Mouse (Mus musculus) midbrain, embryonic 14.5 days (tissue): Measurements from ENCODE around the gene Plcd1. TPM values are rescaled to one million over a fixed set of nuclear protein-coding genes. Genes with fewer than 3 reads are reported as not detected.

Experiments used
- ATAC-seq: fragments of 200-750 bp; cut with Nextera tagmentation; 2 replicates; pipeline ENCODE4 v1.8.0; 2017; ENCODE audit warnings: moderate number of reproducible peaks, moderate library complexity; ENCODE audit not compliant: low FRiP score, low TSS enrichment
- DNase-seq: peaks from one replicate; pipeline ENCODE4 v3.0.0-alpha.2; 2015
- H3K27ac ChIP-seq: fragments of 300-500 bp; sonication (generic); replicated peaks from 2 replicates; pipeline ENCODE4 v1.5.1; 2014; ENCODE audit warnings: mild to moderate bottlenecking, low read depth, low read length, moderate library complexity
- H3K27me3 ChIP-seq: fragments of 300-500 bp; sonication (generic); 2 replicates; pipeline ENCODE4 v1.6.1; 2014; ENCODE audit warnings: low read length, control low read depth, mixed read lengths; ENCODE audit not compliant: control insufficient read depth, insufficient read depth
- H3K36me3 ChIP-seq: fragments of 300-500 bp; sonication (generic); 2 replicates; pipeline ENCODE4 v1.6.1; 2014; ENCODE audit warnings: low read length, control low read depth; ENCODE audit not compliant: control insufficient read depth, insufficient read depth
- H3K4me1 ChIP-seq: fragments of 300-500 bp; sonication (generic); 2 replicates; pipeline ENCODE4 v1.6.1; 2014; ENCODE audit warnings: mild to moderate bottlenecking, antibody characterized with exemption, low read length, control low read depth; ENCODE audit not compliant: control insufficient read depth, insufficient read depth
- H3K4me2 ChIP-seq: fragments of 300-500 bp; sonication (generic); 2 replicates; pipeline ENCODE4 v1.6.1; 2014; ENCODE audit warnings: mild to moderate bottlenecking, low read length, moderate library complexity
- H3K4me3 ChIP-seq: fragments of 300-500 bp; sonication (generic); replicated peaks from 2 replicates; pipeline ENCODE4 v1.5.1; 2014; ENCODE audit warnings: low read depth, low read length
- H3K9ac ChIP-seq: fragments of 300-500 bp; sonication (generic); replicated peaks from 2 replicates; pipeline ENCODE4 v1.6.1; 2014; ENCODE audit warnings: mild to moderate bottlenecking, low read length, moderate library complexity
- H3K9me3 ChIP-seq: fragments of 300-500 bp; sonication (generic); 2 replicates; pipeline ENCODE4 v1.6.1; 2016; ENCODE audit warnings: low read length, control low read depth, mixed read lengths; ENCODE audit not compliant: control insufficient read depth
- WGBS: fragments of 180-500 bp; shearing (Covaris S2); extraction: QIAGEN DNeasy Blood & Tissue Kit; methylation state at CpG from one replicate; pipeline ENCODE4 v1.1.7; 2014; 5-methylcytosine and 5-hydroxymethylcytosine counted together
- polyA plus RNA-seq: library from polyadenylated mRNA; unstranded; fragments of >200 nt; fragmentation: Nextera tagmentation; extraction: Ambion mirVana; gene quantifications from 2 replicates; pipeline ENCODE4 v1.2.1, GENCODE M21; 2014

Plcd1 gene
- 13.6 and 17.0 TPM in 2 replicates for polyA plus RNA-seq

DNA sequence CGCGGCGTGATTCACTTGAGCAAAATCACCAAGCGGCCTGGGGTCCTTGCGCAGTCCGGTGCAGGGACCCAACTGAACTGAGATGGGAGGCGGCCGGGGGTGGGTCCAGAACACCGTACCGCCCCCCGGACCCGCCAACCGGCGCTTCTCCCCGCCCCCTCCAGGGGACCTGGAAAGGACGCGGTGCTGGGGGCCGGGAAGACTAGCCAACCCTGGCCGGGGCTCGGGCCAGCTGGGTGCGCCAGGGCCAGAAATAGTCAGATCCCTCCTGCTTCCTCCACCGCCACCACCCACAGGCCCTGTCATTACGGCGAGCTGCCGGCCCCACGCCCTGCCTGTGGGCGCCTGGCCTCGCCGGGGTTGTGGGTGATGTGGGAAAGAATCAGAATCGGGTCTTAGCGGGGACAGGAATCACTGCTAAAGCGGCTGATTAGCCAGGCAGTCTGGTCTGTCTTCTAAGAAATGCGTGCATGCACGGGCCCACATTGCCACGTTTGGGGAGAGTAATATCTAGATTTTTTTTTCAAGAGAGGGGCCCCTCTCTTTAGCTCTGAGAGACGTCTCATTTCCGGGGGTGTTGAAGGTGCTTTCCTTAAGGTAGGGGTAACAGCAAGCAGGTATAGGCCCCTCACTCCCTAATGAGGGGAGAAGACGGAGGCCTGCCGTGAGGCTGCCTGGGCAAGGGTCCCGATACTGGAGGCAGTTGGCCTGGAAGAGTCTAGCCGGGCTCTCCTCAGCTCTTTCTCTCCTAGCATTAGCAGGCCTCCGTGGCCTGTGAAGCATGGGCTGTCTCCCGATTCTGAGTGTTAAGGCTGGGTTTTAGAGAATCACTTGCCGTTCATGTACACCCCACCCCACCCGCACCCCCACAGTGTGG, at the start of gene Plcd1:
Plcd1 (minus strand) TSS at position 84 of the 877 bp plus-strand sequence.
- peaks cover 12% of the 10 kb centered on the region for H3K4me1 ChIP-seq
- DNase-seq = peak; percentile 78
- 0 out of 2 replicates have a peak within 1 kb of the TSS, but pooled peaks have one; percentile 32 for H3K27ac ChIP-seq
- 8% methylated on average over 44 of the region's 45 CpGs for WGBS
- peak within 1 kb of the TSS; percentile 58 for H3K9ac ChIP-seq
- H3K27me3 ChIP-seq = 0 out of 2 replicates have a peak, but pooled peaks cover 3% of the 10 kb centered on the region
- H3K9me3 ChIP-seq = no peaks in the 10 kb centered on the region
- peak within 1 kb of the TSS; percentile 73 for H3K4me2 ChIP-seq
- H3K4me3 ChIP-seq = peak within 1 kb of the TSS; percentile 45
- no peaks in the 10 kb centered on the region for H3K36me3 ChIP-seq
- peak; percentile 56; the same call in 1 of the 2 replicates for ATAC-seq

DNA sequence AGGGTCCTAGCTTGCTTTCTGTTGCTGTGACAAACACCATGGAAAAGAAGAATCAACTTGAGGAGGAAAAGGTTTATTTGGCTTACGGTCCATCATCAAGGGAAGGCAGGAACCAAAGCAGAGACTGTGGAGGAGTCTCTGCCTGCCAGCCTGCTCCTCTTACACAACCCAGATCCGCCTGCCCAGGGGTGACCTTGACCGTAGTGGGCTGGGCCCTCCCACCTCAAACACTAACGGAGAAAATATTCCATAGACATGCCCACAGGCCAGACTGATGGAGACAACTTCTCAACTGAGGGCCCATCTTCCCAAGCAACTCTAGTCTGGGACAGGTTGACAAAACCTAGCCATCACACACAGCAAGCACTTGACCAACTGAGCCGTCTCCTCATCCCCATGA, 48.8 kb upstream of the Plcd1 start:
- no peak overlapping the region for H3K4me2 ChIP-seq
- ATAC-seq (no peak), DNase-seq (no peak)
- 88% methylated on average over 5 of the region's 5 CpGs for WGBS
- H3K4me3 ChIP-seq = no peak overlapping the region
- H3K9me3 ChIP-seq = no peaks in the 10 kb centered on the region
- H3K9ac ChIP-seq = no peak overlapping the region
- no peaks in the 10 kb centered on the region for H3K27me3 ChIP-seq
- H3K27ac ChIP-seq = no peak overlapping the region
- no peaks in the 10 kb centered on the region for H3K36me3 ChIP-seq
- no peaks in the 10 kb centered on the region for H3K4me1 ChIP-seq

DNA sequence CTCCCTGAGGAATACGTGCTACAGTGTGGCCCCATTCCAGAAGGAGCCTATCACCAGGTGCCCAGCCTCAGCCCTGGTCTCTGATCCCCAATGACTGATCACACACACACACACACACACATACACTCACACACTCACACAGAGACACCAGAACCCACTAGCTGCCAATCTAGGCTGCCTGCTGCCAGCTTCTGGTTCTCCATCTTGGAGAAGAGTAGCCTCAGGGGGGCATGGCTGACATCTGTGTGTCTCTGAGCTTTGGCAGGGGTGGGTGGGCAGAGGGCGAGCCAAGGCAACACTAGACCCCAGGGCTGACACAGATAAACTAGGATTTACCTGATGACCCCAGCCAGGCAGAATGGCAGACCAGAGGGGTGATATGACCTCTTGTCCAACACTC, 45.5 kb upstream of the Plcd1 start:
- no peak for ATAC-seq
- 89% methylated on average over 2 of the region's 2 CpGs for WGBS

DNA sequence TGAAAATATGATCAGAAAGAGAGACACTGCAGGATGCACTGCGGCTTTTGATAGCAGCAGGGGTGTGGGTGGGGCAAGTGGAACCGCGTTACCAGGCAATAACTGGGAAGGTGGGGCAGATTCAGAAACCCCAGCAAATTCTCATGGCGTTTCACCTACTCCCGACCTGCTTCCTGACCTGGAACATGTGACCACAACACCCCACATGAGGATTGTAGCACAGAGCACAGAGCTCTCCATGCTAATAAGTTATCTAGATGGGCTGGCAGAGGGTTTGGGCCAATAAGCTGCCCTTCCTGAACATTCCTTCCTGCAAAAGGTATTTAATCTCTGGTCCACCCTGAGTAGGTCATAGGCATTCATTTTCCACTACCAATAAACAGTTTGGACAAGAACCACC, 37.4 kb upstream of the Plcd1 start:
- Histone ChIP-seq H3K36me3 (no peaks in the 10 kb centered on the region), H3K9me3 (no peaks in the 10 kb centered on the region), H3K9ac (no peak overlapping the region), H3K4me2 (no peak overlapping the region), H3K27me3 (no peaks in the 10 kb centered on the region), H3K27ac (no peak overlapping the region), H3K4me1 (no peaks in the 10 kb centered on the region), H3K4me3 (no peak overlapping the region)
- ATAC-seq (no peak), DNase-seq (no peak)
- WGBS = 70% methylated on average over 5 of the region's 5 CpGs

More for the DNA sequence above, 45.5 kb upstream of the Plcd1 start:
- DNase-seq = no peak
- H3K9ac ChIP-seq = no peak overlapping the region
- no peak overlapping the region for H3K27ac ChIP-seq
- no peaks in the 10 kb centered on the region for H3K4me1 ChIP-seq
- no peak overlapping the region for H3K4me3 ChIP-seq
- H3K4me2 ChIP-seq = no peak overlapping the region
- no peaks in the 10 kb centered on the region for H3K36me3 ChIP-seq
- H3K27me3 ChIP-seq = no peaks in the 10 kb centered on the region
- H3K9me3 ChIP-seq = no peaks in the 10 kb centered on the region

DNA sequence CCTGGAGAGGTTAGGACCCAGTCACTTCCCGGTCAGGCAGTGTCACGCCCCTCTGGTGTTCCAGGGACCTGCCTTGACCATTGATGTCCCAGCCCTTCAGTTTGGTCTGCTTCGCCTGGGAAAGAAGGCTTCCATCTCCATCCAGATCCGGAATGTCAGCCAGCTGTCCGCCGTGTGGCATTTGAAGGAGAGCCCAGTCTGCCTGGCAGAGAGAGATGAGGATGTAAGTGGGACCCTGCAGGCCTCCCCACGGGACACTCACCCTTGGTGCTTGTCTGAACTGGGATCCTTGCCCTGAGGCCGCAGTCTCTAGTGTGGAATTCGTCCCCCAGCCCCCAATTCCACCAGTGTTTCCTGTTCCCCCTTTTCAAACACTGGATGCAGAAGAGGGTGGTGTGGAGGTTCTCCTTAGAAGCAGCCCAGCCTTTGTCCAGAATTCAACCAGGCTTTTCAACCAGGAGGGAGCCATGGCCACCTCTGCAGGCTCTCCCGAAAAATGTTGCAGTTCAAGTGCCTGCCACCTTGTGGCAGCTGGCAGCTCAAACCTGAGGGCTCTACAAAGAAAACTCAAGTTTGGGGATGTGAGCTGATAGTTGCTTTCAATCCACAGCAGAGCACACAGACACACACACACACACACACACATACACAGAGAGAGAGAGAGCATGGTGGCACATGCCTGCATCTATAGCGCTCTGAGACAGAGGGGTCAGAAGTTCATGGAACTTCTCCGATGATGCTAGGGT, 35.3 kb upstream of the Plcd1 start:
- Histone ChIP-seq H3K27me3 (no peaks in the 10 kb centered on the region), H3K9ac (no peak overlapping the region), H3K4me3 (no peak overlapping the region), H3K4me2 (no peak overlapping the region), H3K9me3 (no peaks in the 10 kb centered on the region), H3K27ac (no peak overlapping the region), H3K4me1 (no peaks in the 10 kb centered on the region), H3K36me3 (no peaks in the 10 kb centered on the region)
- ATAC-seq (no peak), DNase-seq (peak; percentile 11)
- WGBS = 87% methylated on average over 12 of the region's 12 CpGs

DNA sequence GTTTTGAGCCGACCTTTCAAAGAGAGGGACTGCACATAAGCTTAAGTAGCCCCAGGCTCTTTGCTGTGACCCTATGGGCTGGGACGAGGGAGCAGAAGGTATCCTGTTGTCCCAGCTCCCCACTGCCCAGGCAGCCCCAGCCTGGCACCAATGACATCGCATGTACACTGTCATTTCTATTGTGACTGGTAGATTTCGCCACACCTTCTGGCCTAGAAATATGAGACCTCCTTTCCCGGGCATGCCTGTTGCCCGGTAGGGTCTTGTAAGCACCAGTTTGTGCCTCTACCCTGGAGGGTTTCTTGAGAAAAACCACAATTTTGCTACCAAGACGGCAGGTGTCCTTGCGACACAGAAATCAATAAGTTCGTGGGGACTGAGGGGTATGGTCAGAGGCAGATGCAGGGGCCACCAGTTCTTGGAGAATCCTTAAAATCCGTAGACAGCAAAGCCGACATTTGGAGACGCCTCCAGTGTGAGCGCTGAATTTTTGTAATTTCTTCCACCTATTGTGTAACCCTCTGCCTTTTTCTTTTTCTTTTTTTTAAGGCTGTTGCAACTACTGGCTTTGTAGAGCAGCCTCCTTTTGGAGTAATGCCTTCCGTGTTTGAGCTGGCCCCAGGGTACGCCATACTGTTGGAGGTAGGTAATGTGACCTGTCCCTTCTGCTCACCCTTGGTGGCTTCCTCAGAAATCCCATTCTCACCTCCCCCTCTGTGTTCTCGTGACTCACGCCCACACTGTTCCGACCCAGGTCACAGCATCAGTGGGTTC, 29.5 kb upstream of the Plcd1 start:
- ATAC-seq = no peak
- 88% methylated on average over 18 of the region's 18 CpGs for WGBS
- Histone ChIP-seq H3K4me3 (no peak overlapping the region), H3K27ac (no peak overlapping the region), H3K9me3 (no peaks in the 10 kb centered on the region), H3K9ac (no peak overlapping the region), H3K27me3 (no peaks in the 10 kb centered on the region), H3K36me3 (no peaks in the 10 kb centered on the region), H3K4me1 (no peaks in the 10 kb centered on the region), H3K4me2 (no peak overlapping the region)
- no peak for DNase-seq

DNA sequence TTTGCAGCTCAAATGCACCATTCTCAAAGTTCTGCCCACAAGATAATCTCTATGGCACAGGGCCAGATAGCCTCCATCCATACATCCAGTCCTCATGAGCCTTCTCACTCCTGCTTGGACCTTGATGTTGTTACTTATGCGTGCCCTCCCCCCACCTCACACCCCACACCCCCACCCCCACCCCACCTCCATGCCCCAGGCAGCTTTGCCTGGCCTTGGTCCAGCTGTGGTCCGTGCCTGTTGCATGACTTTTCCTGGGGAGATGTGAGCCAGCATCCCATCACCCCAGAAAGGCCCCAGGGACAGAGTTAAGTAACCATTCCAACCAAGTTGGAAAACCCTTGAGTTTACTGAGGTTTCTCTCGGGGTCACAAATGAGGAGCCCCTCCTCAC, 26.9 kb upstream of the Plcd1 start:
- Histone ChIP-seq H3K9ac (no peak overlapping the region), H3K4me1 (no peaks in the 10 kb centered on the region), H3K9me3 (no peaks in the 10 kb centered on the region), H3K36me3 (no peaks in the 10 kb centered on the region), H3K4me3 (no peak overlapping the region), H3K4me2 (no peak overlapping the region), H3K27ac (no peak overlapping the region), H3K27me3 (no peaks in the 10 kb centered on the region)
- WGBS = 67% methylated on average over 3 of the region's 3 CpGs
- no peak for DNase-seq
- ATAC-seq = no peak

DNA sequence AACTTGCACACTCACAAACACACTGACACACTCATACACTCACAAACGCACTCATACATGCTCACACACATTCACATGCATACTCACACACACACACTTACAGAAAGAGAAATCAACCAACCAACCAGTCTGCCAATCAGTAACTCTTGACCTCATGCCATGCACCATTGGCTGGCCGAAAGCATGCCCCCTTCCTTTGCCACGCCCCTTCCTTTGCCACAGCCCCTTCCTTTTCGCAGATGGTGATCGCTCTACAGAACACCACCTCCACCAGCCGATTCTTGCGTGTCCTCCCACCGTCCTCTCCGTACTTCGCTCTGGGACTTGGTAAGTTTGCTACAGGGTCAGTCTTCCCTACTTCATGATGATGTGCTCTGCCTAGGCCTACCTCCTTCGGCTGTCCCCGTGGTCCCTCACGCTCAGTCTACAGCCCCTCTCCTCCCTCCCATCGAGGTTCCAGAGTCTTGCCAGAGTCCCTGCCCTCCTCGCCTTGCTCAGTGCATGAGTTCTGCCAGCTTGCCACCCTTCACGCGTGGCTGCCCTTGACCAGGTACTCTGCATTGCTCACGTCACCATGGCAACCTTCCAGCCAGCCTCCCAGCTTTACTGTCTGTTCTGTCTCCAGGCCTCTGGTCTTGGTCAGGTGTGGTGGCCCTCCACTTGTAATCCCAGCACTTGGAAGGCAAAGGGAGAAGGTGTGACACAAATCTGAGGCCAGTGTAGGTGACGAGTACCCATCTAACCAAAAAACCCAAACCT, 26.3 kb upstream of the Plcd1 start:
- ATAC-seq (no peak), DNase-seq (no peak)
- H3K4me2 ChIP-seq = no peak overlapping the region
- no peaks in the 10 kb centered on the region for H3K9me3 ChIP-seq
- H3K36me3 ChIP-seq = no peaks in the 10 kb centered on the region
- no peak overlapping the region for H3K27ac ChIP-seq
- H3K9ac ChIP-seq = no peak overlapping the region
- H3K4me1 ChIP-seq = no peaks in the 10 kb centered on the region
- no peak overlapping the region for H3K4me3 ChIP-seq
- 87% methylated on average over 19 of the region's 19 CpGs for WGBS
- no peaks in the 10 kb centered on the region for H3K27me3 ChIP-seq
